Mouse (Mus musculus) C2C12 (cell line): ENCODE measurements around the gene Cops6.

Experiments
- MAX ChIP-seq: IDR thresholded peaks from one replicate; pipeline ENCODE4 v1.6.1; 2011; ENCODE audit warnings: mild to moderate bottlenecking, control low read depth
- MYOD1 ChIP-seq: IDR thresholded peaks from one replicate; pipeline ENCODE4 v1.6.1; 2011; ENCODE audit warnings: low read depth; ENCODE audit not compliant: control insufficient read depth, insufficient read length

- TF ChIP-seq MYOD1: no peak
- no peak for TF ChIP-seq MAX
These were observed 2.7 kb downstream of the Cops6 start for GRCm38 (mm10) chr5:138163610-138164009.
